In the genomic region with DNA sequence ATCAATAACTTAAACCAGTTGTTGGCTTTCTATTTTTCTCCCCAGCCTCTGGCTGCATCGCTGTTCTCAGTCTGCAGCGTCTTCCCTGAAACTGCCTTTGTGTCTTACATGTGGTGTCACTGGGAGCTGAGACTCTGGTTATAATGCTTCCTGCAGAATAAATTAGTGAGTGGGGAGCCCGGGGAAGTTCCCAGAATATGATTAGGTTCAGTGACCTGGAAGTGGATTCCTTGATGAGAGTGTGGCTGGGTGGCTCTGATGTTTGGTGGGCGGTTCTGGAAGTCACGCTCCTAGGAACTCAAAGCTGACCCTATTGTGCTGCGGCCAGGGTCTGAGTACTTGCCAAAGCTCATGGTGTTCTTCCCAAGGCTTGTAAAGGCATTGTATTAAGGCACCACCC, we compare ENCODE assay signal across 22 mouse cellular contexts.
DNase-seq lines count a peak whose midpoint lies in the region; ATAC-seq lines count a peak whose summit lies in the region.
"Had no signal": no experiment of that assay in that cellular context is flagged by ENCODE, and none has a peak within 500 bp of the region (broad histone marks: within the 10 kb centered on the region; RNA-seq: fewer than 3 reads in every experiment).

No protein-coding gene starts in this region.

- no peaks in the 10 kb centered on the region for H3K36me3 ChIP-seq in embryonic facial prominence, embryonic 11.5 days (replicated peaks; ENCODE audit: control insufficient read depth, insufficient read depth, low read depth, low read length)
- H3K36me3 ChIP-seq in embryonic facial prominence, embryonic 10.5 days (replicated peaks), result no peaks in the 10 kb centered on the region
- no peaks in the 10 kb centered on the region for H3K36me3 ChIP-seq in neural tube, embryonic 13.5 days
- H3K36me3 ChIP-seq: embryonic facial prominence, embryonic 12.5 days; intestine, embryonic 15.5 days; kidney, embryonic 15.5 days; limb, embryonic 12.5 days; liver, embryonic 12.5 days had no signal

- ATAC-seq in embryonic facial prominence, embryonic 11.5 days (replicated peaks; ENCODE audit: insufficient number of reproducible peaks, low FRiP score, low TSS enrichment, low read depth), result 0 out of 2 replicates have a peak, but pooled peaks have one; percentile 23
- 0 out of 2 replicates have a peak, but pooled peaks have one; percentile 37 for ATAC-seq in neural tube, embryonic 13.5 days (ENCODE audit: low read depth)
- ATAC-seq: intestine, embryonic 15.5 days; liver, embryonic 12.5 days; Patski had no signal

- no peaks in the 10 kb centered on the region for H3K4me1 ChIP-seq in embryonic facial prominence, embryonic 11.5 days (ENCODE audit: control insufficient read depth, insufficient read depth, low read length)
- H3K4me1 ChIP-seq in embryonic facial prominence, embryonic 10.5 days, result peaks cover 13% of the 10 kb centered on the region
- H3K4me1 ChIP-seq in neural tube, embryonic 13.5 days (replicated peaks), result peaks cover 19% of the 10 kb centered on the region
- H3K4me1 ChIP-seq: intestine, embryonic 15.5 days; limb, embryonic 12.5 days; liver, embryonic 12.5 days had no signal

- no peak overlapping the region for H3K9ac ChIP-seq in embryonic facial prominence, embryonic 11.5 days (replicated peaks; ENCODE audit: low read length)
- H3K9ac ChIP-seq in neural tube, embryonic 13.5 days, result 0 out of 2 replicates have a peak overlapping the region, but pooled peaks have one; percentile 9
- H3K9ac ChIP-seq: embryonic facial prominence, embryonic 12.5 days; intestine, embryonic 15.5 days; kidney, embryonic 15.5 days; limb, embryonic 12.5 days; liver, embryonic 12.5 days; lung, embryonic 14.5 days had no signal

- no peaks in the 10 kb centered on the region for H3K9me3 ChIP-seq in embryonic facial prominence, embryonic 11.5 days (replicated peaks; ENCODE audit: control insufficient read depth, low read length)
- no peaks in the 10 kb centered on the region for H3K9me3 ChIP-seq in embryonic facial prominence, embryonic 10.5 days
- H3K9me3 ChIP-seq in neural tube, embryonic 13.5 days, result no peaks in the 10 kb centered on the region
- H3K9me3 ChIP-seq: embryonic facial prominence, embryonic 12.5 days; intestine, embryonic 15.5 days; kidney, embryonic 15.5 days; limb, embryonic 12.5 days; liver, embryonic 12.5 days had no signal

- 54% methylated on average over 6 of the region's 6 CpGs for WGBS in embryonic facial prominence, embryonic 11.5 days
- WGBS in embryonic facial prominence, embryonic 10.5 days, result 54% methylated on average over 6 of the region's 6 CpGs
- 22% methylated on average over 6 of the region's 6 CpGs for WGBS in neural tube, embryonic 13.5 days

- no peak overlapping the region for H3K27ac ChIP-seq in embryonic facial prominence, embryonic 11.5 days (replicated peaks; ENCODE audit: low read depth, low read length)
- H3K27ac ChIP-seq in embryonic facial prominence, embryonic 10.5 days (replicated peaks), result no peak overlapping the region
- H3K27ac ChIP-seq in neural tube, embryonic 13.5 days (replicated peaks), result no peak overlapping the region
- H3K27ac ChIP-seq: embryonic facial prominence, embryonic 12.5 days; gastrocnemius, adult 2 months; intestine, embryonic 15.5 days; kidney, embryonic 15.5 days; limb, embryonic 12.5 days; liver, embryonic 12.5 days had no signal

- no peaks in the 10 kb centered on the region for H3K27me3 ChIP-seq in embryonic facial prominence, embryonic 11.5 days (ENCODE audit: control insufficient read depth, insufficient read depth, low read length)
- H3K27me3 ChIP-seq in embryonic facial prominence, embryonic 10.5 days (replicated peaks; ENCODE audit: low read depth, poor library complexity, severe bottlenecking), result no peaks in the 10 kb centered on the region; the same call in 1 of the 2 replicates
- H3K27me3 ChIP-seq in neural tube, embryonic 13.5 days, result no peaks in the 10 kb centered on the region
- H3K27me3 ChIP-seq: intestine, embryonic 15.5 days; kidney, embryonic 15.5 days; limb, embryonic 12.5 days; liver, embryonic 12.5 days; Patski had no signal

- no peak for DNase-seq in embryonic facial prominence, embryonic 11.5 days (ENCODE audit: low spot score)
- DNase-seq in embryonic facial prominence, embryonic 10.5 days (ENCODE audit: low spot score), result no peak
- DNase-seq in kidney, postnatal 10 days, result peak; percentile 11
- DNase-seq in kidney, adult 8-10 months, result no peak
- peak; percentile 42 for DNase-seq in embryo, embryonic 11 days
- DNase-seq in urinary bladder, postnatal 4 days (ENCODE audit: low spot score in 2 of 2), result no peak
- DNase-seq in gastrocnemius, postnatal 4 days (ENCODE audit: low spot score in 2 of 2), result no peak
- DNase-seq: adrenal gland, postnatal 14 days; cerebellum, adult 11-12 months; cerebellum, postnatal 14 days; gastrocnemius, adult 2 months; heart, postnatal 4 days; lung, embryonic 14.5 days; lung, postnatal 4 days; thymus, postnatal 36 days had no signal

- H3K4me2 ChIP-seq in embryonic facial prominence, embryonic 11.5 days (ENCODE audit: low read depth, low read length), result no peak overlapping the region
- peak overlapping the region; percentile 3; the same call in 1 of the 2 replicates for H3K4me2 ChIP-seq in neural tube, embryonic 13.5 days
- H3K4me2 ChIP-seq: embryonic facial prominence, embryonic 12.5 days; intestine, embryonic 15.5 days; kidney, embryonic 15.5 days; limb, embryonic 12.5 days; liver, embryonic 12.5 days; lung, embryonic 14.5 days had no signal

- no peak overlapping the region for H3K4me3 ChIP-seq in embryonic facial prominence, embryonic 11.5 days (ENCODE audit: low read depth, low read length)
- H3K4me3 ChIP-seq in embryonic facial prominence, embryonic 10.5 days, result no peak overlapping the region
- H3K4me3 ChIP-seq in neural tube, embryonic 13.5 days, result no peak overlapping the region
- H3K4me3 ChIP-seq: embryonic facial prominence, embryonic 12.5 days; gastrocnemius, adult 2 months; intestine, embryonic 15.5 days; kidney, embryonic 15.5 days; limb, embryonic 12.5 days; liver, embryonic 12.5 days had no signal

Comparison
In these comparisons a context has a peak if more than half of its experiments do, and no peak if none do; other contexts are left out.
1. DNase-seq: peak in kidney, postnatal 10 days (single experiment) and embryo, embryonic 11 days (single experiment); none in embryonic facial prominence, embryonic 11.5 days (single experiment), embryonic facial prominence, embryonic 10.5 days (single experiment), kidney, adult 8-10 months (0 of 2), urinary bladder, postnatal 4 days (0 of 2) and gastrocnemius, postnatal 4 days (0 of 2).